Mouse (Mus musculus) liver, adult 10 weeks (tissue): Measurements from ENCODE around the gene Erg. TPM values are rescaled to one million over a fixed set of nuclear protein-coding genes. Genes with fewer than 3 reads are reported as not detected.

Experiments used
- polyA plus RNA-seq: library from polyadenylated mRNA; stranded (reverse); fragments of 350-450 nt; fragmentation: Illumina TruSeq; extraction: RNeasy Lipid Tissue Mini Kit (QIAGEN cat#74804); gene quantifications from one replicate; pipeline ENCODE4 v1.2.3, GENCODE M21; 2014; ENCODE audit warnings: low read depth, low replicate concordance

Erg gene
- polyA plus RNA-seq = 2.8 TPM

GRCm38 (mm10) chr16:95586311-95586602 lies at the start of gene Erg:
Erg (minus strand) TSS chr16:95586593.

Other genes with a start within 250 kb of the Erg start
- 15.0 TPM for gene Ets2, start 115.5 kb upstream of the Erg start, polyA plus RNA-seq